ENCODE assay signal across 8 mouse cellular contexts in the genomic region with DNA sequence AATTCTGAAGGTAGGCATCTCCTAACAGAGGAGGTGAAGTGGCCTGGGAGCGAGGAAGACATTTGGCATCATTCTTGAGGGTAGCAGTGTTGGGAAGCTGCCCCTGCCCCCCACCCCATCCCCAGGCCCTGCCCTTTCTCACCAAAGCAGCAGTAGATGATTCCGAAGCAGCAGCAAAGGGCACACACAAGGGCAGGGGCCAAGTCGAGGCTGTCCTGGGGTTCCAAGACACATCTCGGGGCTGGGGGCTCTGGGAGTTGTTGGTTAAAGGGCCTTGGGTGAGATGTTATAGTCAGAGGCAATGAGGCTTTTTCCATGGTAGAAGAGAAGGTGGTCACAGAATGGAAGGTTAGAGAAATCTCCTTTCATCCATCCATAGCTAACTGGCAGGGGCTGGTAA. TPM values are rescaled to one million over a fixed set of nuclear protein-coding genes. Genes with fewer than 3 reads are reported as not detected.
A peak's percentile ranks its signal among the peaks of the same experiment; 100 is the strongest.
DNase-seq lines count a peak whose midpoint lies in the region; ATAC-seq and TF ChIP-seq lines count a peak whose summit lies in the region.

No protein-coding gene starts in this region.

- peaks cover 21% of the 10 kb centered on the region for H3K36me3 ChIP-seq in kidney, embryonic 16.5 days (ENCODE audit: insufficient read depth, low read length)
- H3K36me3 ChIP-seq in intestine, embryonic 15.5 days, result peaks cover 4% of the 10 kb centered on the region
- peaks cover 14% of the 10 kb centered on the region for H3K36me3 ChIP-seq in midbrain, postnatal 0 days (ENCODE audit: insufficient read depth, low read length)

- no peaks in the 10 kb centered on the region for H3K27me3 ChIP-seq in kidney, embryonic 16.5 days (ENCODE audit: insufficient read depth, low read length)
- H3K27me3 ChIP-seq in intestine, embryonic 15.5 days (replicated peaks), result no peaks in the 10 kb centered on the region
- no peaks in the 10 kb centered on the region for H3K27me3 ChIP-seq in midbrain, postnatal 0 days (ENCODE audit: insufficient read depth, low read length)

- H3K4me2 ChIP-seq in kidney, embryonic 16.5 days (replicated peaks; ENCODE audit: low read depth, low read length), result peak overlapping the region; percentile 95
- H3K4me2 ChIP-seq in intestine, embryonic 15.5 days (replicated peaks), result peak overlapping the region; percentile 81
- peak overlapping the region; percentile 77 for H3K4me2 ChIP-seq in midbrain, postnatal 0 days (ENCODE audit: low read depth, low read length, poor library complexity, severe bottlenecking)

- 56% methylated on average over 4 of the region's 4 CpGs for WGBS in kidney, embryonic 16.5 days
- WGBS in intestine, embryonic 15.5 days, result 63% methylated on average over 4 of the region's 4 CpGs
- WGBS in midbrain, postnatal 0 days, result 63% methylated on average over 4 of the region's 4 CpGs

- ATAC-seq in kidney, embryonic 16.5 days (ENCODE audit: low FRiP score, low TSS enrichment), result no peak
- no peak for ATAC-seq in intestine, embryonic 15.5 days
- no peak for ATAC-seq in midbrain, postnatal 0 days (ENCODE audit: low FRiP score)

- no peak for DNase-seq in kidney, adult 9 months
- no peak for DNase-seq in midbrain, postnatal 0 days (ENCODE audit: low spot score)
- DNase-seq in spleen, postnatal 4 days (ENCODE audit: low spot score in 2 of 2), result no peak
- no peak for DNase-seq in right cerebral cortex, adult 2 months (ENCODE audit: low spot score in 2 of 2)
- no peak for DNase-seq in ovary, postnatal 36 days (ENCODE audit: low spot score)

- peaks cover 35% of the 10 kb centered on the region for H3K4me1 ChIP-seq in kidney, embryonic 16.5 days (ENCODE audit: insufficient read depth, low read length)
- H3K4me1 ChIP-seq in embryonic fibroblast, embryonic 13.5 days (ENCODE audit: control insufficient read depth, insufficient read depth, low read length), result peaks cover 6% of the 10 kb centered on the region; the same call in 1 of the 2 replicates
- peaks cover 29% of the 10 kb centered on the region for H3K4me1 ChIP-seq in intestine, embryonic 15.5 days (replicated peaks)
- peaks cover 20% of the 10 kb centered on the region for H3K4me1 ChIP-seq in midbrain, postnatal 0 days (ENCODE audit: insufficient read depth, low read length)

- no peak for TF ChIP-seq POLR2A in embryonic fibroblast, embryonic 13.5 days (IDR thresholded peaks at IDR 0.05; ENCODE audit: low read depth, low read length)

- H3K4me3 ChIP-seq in kidney, embryonic 16.5 days (ENCODE audit: low read length), result peak overlapping the region; percentile 69
- H3K4me3 ChIP-seq in embryonic fibroblast, embryonic 13.5 days (ENCODE audit: insufficient read depth, low read length), result peak overlapping the region; percentile 73
- H3K4me3 ChIP-seq in intestine, embryonic 15.5 days (replicated peaks), result peak overlapping the region; percentile 83
- H3K4me3 ChIP-seq in midbrain, postnatal 0 days (ENCODE audit: low read depth, low read length), result 0 out of 2 replicates have a peak overlapping the region, but pooled peaks have one; percentile 85

- H3K9ac ChIP-seq in kidney, embryonic 16.5 days (replicated peaks; ENCODE audit: low read length), result peak overlapping the region; percentile 96
- peak overlapping the region; percentile 89 for H3K9ac ChIP-seq in intestine, embryonic 15.5 days
- no peak overlapping the region for H3K9ac ChIP-seq in midbrain, postnatal 0 days (replicated peaks; ENCODE audit: low read length, poor library complexity, severe bottlenecking)

- no peak for TF ChIP-seq CTCF in embryonic fibroblast, embryonic 13.5 days (IDR thresholded peaks at IDR 0.05; ENCODE audit: borderline replicate concordance, insufficient read depth, low read length)
- TF ChIP-seq CTCF in midbrain, postnatal 0 days (IDR thresholded peaks at IDR 0.05), result no peak

- no peaks in the 10 kb centered on the region for H3K9me3 ChIP-seq in kidney, embryonic 16.5 days (ENCODE audit: low read length)
- H3K9me3 ChIP-seq in intestine, embryonic 15.5 days, result no peaks in the 10 kb centered on the region
- no peaks in the 10 kb centered on the region for H3K9me3 ChIP-seq in midbrain, postnatal 0 days (ENCODE audit: low read length)

- peak overlapping the region; percentile 98; the same call in 1 of the 2 replicates for H3K27ac ChIP-seq in kidney, embryonic 16.5 days (ENCODE audit: low read length)
- peak overlapping the region; percentile 95 for H3K27ac ChIP-seq in embryonic fibroblast, embryonic 13.5 days (ENCODE audit: insufficient read depth, low read length)
- peak overlapping the region; percentile 99; the same call in 1 of the 2 replicates for H3K27ac ChIP-seq in intestine, embryonic 15.5 days
- 0 out of 2 replicates have a peak overlapping the region, but pooled peaks have one; percentile 96 for H3K27ac ChIP-seq in midbrain, postnatal 0 days (ENCODE audit: low read depth, low read length)

RNA-seq across cellular contexts. Expression of a gene that starts 0.9 kb away (rescaled TPM):
- polyA plus RNA-seq in kidney, embryonic 16.5 days (2015; fragmentation: Nextera tagmentation; extraction: Ambion mirVana), result 63.2 and 64.9 TPM in 2 replicates
- polyA plus RNA-seq in embryonic fibroblast, embryonic 13.5 days (2011; ENCODE audit: insufficient read length, low read depth, missing spikeins), result 55.5 and 59.0 TPM in 2 replicates
- polyA plus RNA-seq in intestine, embryonic 15.5 days (2015; fragmentation: Nextera tagmentation; extraction: Ambion mirVana), result 44.6 and 47.6 TPM in 2 replicates
- 31.4 and 39.4 TPM in 2 replicates for total RNA-seq in midbrain, postnatal 0 days (2014; rRNA removed)
- polyA plus RNA-seq in midbrain, postnatal 0 days (2015; fragmentation: Nextera tagmentation; extraction: Ambion mirVana), result 34.6 and 37.7 TPM in 2 replicates

RNA-seq across cellular contexts. Expression of a gene that starts 1.2 kb away (rescaled TPM):
- polyA plus RNA-seq in kidney, embryonic 16.5 days (2015; fragmentation: Nextera tagmentation; extraction: Ambion mirVana), result 19.3 and 22.9 TPM in 2 replicates
- 34.4 and 44.8 TPM in 2 replicates for polyA plus RNA-seq in embryonic fibroblast, embryonic 13.5 days (2011; ENCODE audit: insufficient read length, low read depth, missing spikeins)
- 11.2 and 12.7 TPM in 2 replicates for polyA plus RNA-seq in intestine, embryonic 15.5 days (2015; fragmentation: Nextera tagmentation; extraction: Ambion mirVana)
- 18.6 and 21.8 TPM in 2 replicates for total RNA-seq in midbrain, postnatal 0 days (2014; rRNA removed)
- polyA plus RNA-seq in midbrain, postnatal 0 days (2015; fragmentation: Nextera tagmentation; extraction: Ambion mirVana), result 17.1 and 18.9 TPM in 2 replicates

RNA-seq across cellular contexts. Expression of a gene that starts 12.2 kb away (rescaled TPM):
- 0.89 and 0.98 TPM in 2 replicates for polyA plus RNA-seq in kidney, embryonic 16.5 days (2015; fragmentation: Nextera tagmentation; extraction: Ambion mirVana)
- 43.6 and 54.0 TPM in 2 replicates for polyA plus RNA-seq in embryonic fibroblast, embryonic 13.5 days (2011; ENCODE audit: insufficient read length, low read depth, missing spikeins)
- polyA plus RNA-seq in intestine, embryonic 15.5 days (2015; fragmentation: Nextera tagmentation; extraction: Ambion mirVana), result 0.60 and 1.0 TPM in 2 replicates
- total RNA-seq in midbrain, postnatal 0 days (2014; rRNA removed), result 1.3 and 1.8 TPM in 2 replicates
- polyA plus RNA-seq in midbrain, postnatal 0 days (2015; fragmentation: Nextera tagmentation; extraction: Ambion mirVana), result 0.29 and 0.54 TPM in 2 replicates

RNA-seq across cellular contexts. Expression of a gene that starts 14.2 kb away (rescaled TPM):
- polyA plus RNA-seq in kidney, embryonic 16.5 days (2015; fragmentation: Nextera tagmentation; extraction: Ambion mirVana), result 194 and 198 TPM in 2 replicates
- 106 and 112 TPM in 2 replicates for polyA plus RNA-seq in embryonic fibroblast, embryonic 13.5 days (2011; ENCODE audit: insufficient read length, low read depth, missing spikeins)
- 186 and 201 TPM in 2 replicates for polyA plus RNA-seq in intestine, embryonic 15.5 days (2015; fragmentation: Nextera tagmentation; extraction: Ambion mirVana)
- total RNA-seq in midbrain, postnatal 0 days (2014; rRNA removed), result 30.7 and 36.8 TPM in 2 replicates
- 120 and 126 TPM in 2 replicates for polyA plus RNA-seq in midbrain, postnatal 0 days (2015; fragmentation: Nextera tagmentation; extraction: Ambion mirVana)

RNA-seq across cellular contexts. Expression of a gene that starts 18.5 kb away (rescaled TPM):
- polyA plus RNA-seq in kidney, embryonic 16.5 days (2015; fragmentation: Nextera tagmentation; extraction: Ambion mirVana), result 94.4 and 100 TPM in 2 replicates
- polyA plus RNA-seq in embryonic fibroblast, embryonic 13.5 days (2011; ENCODE audit: insufficient read length, low read depth, missing spikeins), result 30.4 and 31.2 TPM in 2 replicates
- polyA plus RNA-seq in intestine, embryonic 15.5 days (2015; fragmentation: Nextera tagmentation; extraction: Ambion mirVana), result 101 and 116 TPM in 2 replicates
- 6.9 and 11.1 TPM in 2 replicates for total RNA-seq in midbrain, postnatal 0 days (2014; rRNA removed)
- polyA plus RNA-seq in midbrain, postnatal 0 days (2015; fragmentation: Nextera tagmentation; extraction: Ambion mirVana), result 15.0 and 15.6 TPM in 2 replicates

Comparison
In these comparisons a context has a peak if more than half of its experiments do, and no peak if none do; other contexts are left out.
1. RNA of a gene that starts 12.2 kb away (polyA plus RNA-seq): 43.6 to 54.0 TPM in embryonic fibroblast, embryonic 13.5 days; 0.89 to 0.98 TPM in kidney, embryonic 16.5 days, 0.60 to 1.0 TPM in intestine, embryonic 15.5 days and 0.29 to 0.54 TPM in midbrain, postnatal 0 days; every median in the first group is over 10 times any median in the second.
2. Peak in every context shown above with its lines, with median percentiles within 50 percentile points of each other: H3K27ac ChIP-seq, H3K4me2 ChIP-seq and H3K4me3 ChIP-seq.